Mouse (Mus musculus) ES-Bruce4 (cell line): ENCODE measurements around the gene Kcna3.

Experiments used
- CTCF ChIP-seq: IDR thresholded peaks from one replicate; pipeline ENCODE4 v1.8.1; 2011; ENCODE audit warnings: low read depth, low read length
- EP300 ChIP-seq: IDR thresholded peaks from 2 replicates; pipeline ENCODE4 v1.6.1; 2011; ENCODE audit warnings: low read depth, low read length; ENCODE audit not compliant: insufficient read depth
- POLR2A ChIP-seq: IDR thresholded peaks from one replicate; pipeline ENCODE4 v1.8.1; 2011; ENCODE audit warnings: low read length; ENCODE audit not compliant: insufficient read depth

DNA sequence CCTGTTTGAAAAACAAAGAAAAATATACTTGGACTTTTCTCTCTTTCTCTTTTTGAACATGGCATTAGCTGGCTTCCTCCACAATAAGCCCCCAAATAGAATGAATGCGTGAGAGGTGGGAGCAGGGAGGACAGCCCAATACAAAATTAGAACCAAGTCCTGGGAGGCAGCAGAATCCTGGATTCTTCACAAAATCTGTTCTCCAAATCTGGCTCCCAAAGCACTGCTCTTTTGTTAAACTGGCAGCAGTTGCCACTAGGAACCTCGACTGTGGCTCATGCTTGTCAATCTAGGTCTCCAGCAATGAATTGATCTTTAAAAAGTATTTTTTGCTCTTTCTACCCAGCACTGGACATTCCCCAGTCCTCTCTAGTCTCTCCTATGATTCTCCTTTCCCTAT is 17.7 kb upstream of the Kcna3 start:
- TF ChIP-seq POLR2A (no peak), EP300 (no peak), CTCF (no peak)
